9 mouse cellular contexts compared by ENCODE assay signal in genomic region chr7:63896276-63896967, GRCm38 (mm10). TPM values are rescaled to one million over a fixed set of nuclear protein-coding genes. Genes with fewer than 3 reads are reported as not detected.
A peak's percentile ranks its signal among the peaks of the same experiment; 100 is the strongest.
DNase-seq lines count a peak whose midpoint lies in the region; ATAC-seq and TF ChIP-seq lines count a peak whose summit lies in the region.
"Had no signal": no experiment of that assay in that cellular context is flagged by ENCODE, and none has a peak within 500 bp of the region (broad histone marks: within the 10 kb centered on the region; RNA-seq: fewer than 3 reads in every experiment).

No protein-coding gene starts in this region.

- no peaks in the 10 kb centered on the region for H3K9me3 ChIP-seq in erythroblast, embryonic 14.5 days (ENCODE audit: control insufficient read depth, low read length)
- no peaks in the 10 kb centered on the region for H3K9me3 ChIP-seq in CH12.LX (replicated peaks; ENCODE audit: low read length)
- no peaks in the 10 kb centered on the region for H3K9me3 ChIP-seq in forebrain, embryonic 10.5 days
- no peaks in the 10 kb centered on the region for H3K9me3 ChIP-seq in limb, embryonic 11.5 days (ENCODE audit: control insufficient read depth, low read length)
- no peaks in the 10 kb centered on the region for H3K9me3 ChIP-seq in stomach, embryonic 14.5 days (ENCODE audit: control insufficient read depth, low read depth, low read length)

- peak; percentile 5; the same call in 1 of the 2 replicates for TF ChIP-seq POLR2A in CH12.LX (IDR thresholded peaks at IDR 0.05; ENCODE audit: low read depth, low read length)

- ATAC-seq in erythroblast, adult 5-6 weeks (replicated peaks; ENCODE audit: low FRiP score, poor library complexity, severe bottlenecking) = no peak
- peak; percentile 60; the same call in 1 of the 2 replicates for ATAC-seq in limb, embryonic 11.5 days (ENCODE audit: insufficient number of reproducible peaks, low FRiP score, low TSS enrichment, low read depth)
- peak; percentile 23; the same call in 1 of the 2 replicates for ATAC-seq in stomach, embryonic 14.5 days (ENCODE audit: insufficient number of reproducible peaks, insufficient read depth, low FRiP score, low read depth)

- in situ Hi-C loops in CH12.LX (cut with MboI; ENCODE audit: low pct_ligation_motif_present, low pct_unique_long_range_greater_than_20kb, low sequenced_read_pairs) = no loop called here

- peak overlapping the region; percentile 15 for H3K9ac ChIP-seq in CH12.LX (ENCODE audit: insufficient read depth, low read depth)
- H3K9ac ChIP-seq in limb, embryonic 11.5 days (ENCODE audit: low read length) = peak overlapping the region; percentile 47
- no peak overlapping the region for H3K9ac ChIP-seq in stomach, embryonic 14.5 days (replicated peaks; ENCODE audit: low read depth, low read length)

- H3K4me1 ChIP-seq in erythroblast, embryonic 14.5 days (ENCODE audit: control insufficient read depth) = peaks cover 37% of the 10 kb centered on the region
- peaks cover 13 to 41% of the 10 kb centered on the region in 2 experiments for H3K4me1 ChIP-seq in CH12.LX (ENCODE audit: control insufficient read depth in 1 of 2, insufficient read depth in 2 of 2)
- H3K4me1 ChIP-seq in forebrain, embryonic 10.5 days = peaks cover 36% of the 10 kb centered on the region
- peaks cover 7% of the 10 kb centered on the region; the same call in 1 of the 2 replicates for H3K4me1 ChIP-seq in limb, embryonic 11.5 days (ENCODE audit: control insufficient read depth, insufficient read depth, low read length)
- peaks cover 15% of the 10 kb centered on the region for H3K4me1 ChIP-seq in stomach, embryonic 14.5 days (ENCODE audit: control insufficient read depth, insufficient read depth, low read length)

- H3K27me3 ChIP-seq in erythroblast, embryonic 14.5 days (ENCODE audit: control insufficient read depth) = peaks cover 28% of the 10 kb centered on the region
- H3K27me3 ChIP-seq in CH12.LX (replicated peaks) = no peaks in the 10 kb centered on the region
- peaks cover 4% of the 10 kb centered on the region; the same call in 1 of the 2 replicates for H3K27me3 ChIP-seq in forebrain, embryonic 10.5 days (ENCODE audit: poor library complexity, severe bottlenecking)
- no peaks in the 10 kb centered on the region for H3K27me3 ChIP-seq in limb, embryonic 11.5 days (ENCODE audit: control insufficient read depth, insufficient read depth, low read length)
- no peaks in the 10 kb centered on the region for H3K27me3 ChIP-seq in stomach, embryonic 14.5 days (ENCODE audit: control insufficient read depth, insufficient read depth, low read length)

- peak; percentile 32 for DNase-seq in CH12.LX (ENCODE audit: extremely low read depth)
- DNase-seq in forebrain, embryonic 10.5 days (ENCODE audit: extremely low spot score, low spot score) = no peak
- no peak for DNase-seq in limb, embryonic 11.5 days (ENCODE audit: low spot score)
- DNase-seq in embryo, embryonic 10.5 days (ENCODE audit: low spot score) = no peak
- DNase-seq in left cerebral cortex, adult 9 months (ENCODE audit: low spot score in 2 of 2) = no peak

- peak overlapping the region; percentile 53 for H3K4me2 ChIP-seq in CH12.LX (ENCODE audit: insufficient read depth, low read depth, poor library complexity, severe bottlenecking)
- peak overlapping the region; percentile 74 for H3K4me2 ChIP-seq in limb, embryonic 11.5 days (ENCODE audit: low read depth, severe bottlenecking)
- peak overlapping the region; percentile 52 for H3K4me2 ChIP-seq in stomach, embryonic 14.5 days (replicated peaks; ENCODE audit: low read depth, low read length)

- dilution Hi-C loops in CH12.LX (cut with MboI; ENCODE audit: extremely low pct_ligation_motif_present, extremely low pct_unique_long_range_greater_than_20kb, low sequenced_read_pairs) = no loop called here

- WGBS in forebrain, embryonic 10.5 days = 18% methylated on average over 17 of the region's 17 CpGs
- 20% methylated on average over 17 of the region's 17 CpGs for WGBS in limb, embryonic 11.5 days
- WGBS in stomach, embryonic 14.5 days = 17% methylated on average over 17 of the region's 17 CpGs

- H3K79me2 ChIP-seq in CH12.LX (replicated peaks; ENCODE audit: control insufficient read depth, extremely low read depth, insufficient read depth, poor library complexity, severe bottlenecking) = no peaks in the 10 kb centered on the region; the same call in none of the 2 replicates

- TF ChIP-seq CTCF in CH12.LX (conservative IDR thresholded peaks at IDR 0.05 in 1 of 2, IDR thresholded peaks at IDR 0.05 in 1 of 2; ENCODE audit: low read depth in 2 of 2, low read length in 2 of 2) = no peak

- TF ChIP-seq EP300 in CH12.LX (IDR thresholded peaks at IDR 0.05; ENCODE audit: low read length) = no peak

- H3K4me3 ChIP-seq in erythroblast, embryonic 14.5 days (replicated peaks) = peak overlapping the region; percentile 38
- peak overlapping the region; percentile 23 to 57 (median 52) for H3K4me3 ChIP-seq in CH12.LX (replicated peaks in 1 of 3; ENCODE audit: low read depth in 2 of 3, low read length in 2 of 3, poor library complexity in 1 of 3)
- H3K4me3 ChIP-seq in forebrain, embryonic 10.5 days = peak overlapping the region; percentile 48
- peak overlapping the region; percentile 20; the same call in 1 of the 2 replicates for H3K4me3 ChIP-seq in limb, embryonic 11.5 days (ENCODE audit: low read depth, low read length)
- peak overlapping the region; percentile 18 for H3K4me3 ChIP-seq in stomach, embryonic 14.5 days (ENCODE audit: low read depth, low read length)

- peak overlapping the region; percentile 74 for H3K27ac ChIP-seq in CH12.LX (ENCODE audit: insufficient read depth, low read depth)
- peak overlapping the region; percentile 81 for H3K27ac ChIP-seq in forebrain, embryonic 10.5 days
- no peak overlapping the region for H3K27ac ChIP-seq in limb, embryonic 11.5 days (replicated peaks; ENCODE audit: low read depth, low read length)
- peak overlapping the region; percentile 44; the same call in 1 of the 2 replicates for H3K27ac ChIP-seq in stomach, embryonic 14.5 days (ENCODE audit: low read length)

- H3K36me3 ChIP-seq in erythroblast, embryonic 14.5 days (ENCODE audit: control insufficient read depth) = peaks cover 9% of the 10 kb centered on the region
- H3K36me3 ChIP-seq in CH12.LX (replicated peaks in 1 of 2; ENCODE audit: control insufficient read depth in 1 of 2, insufficient read depth in 1 of 2, low read length in 1 of 2) = peaks cover 2 to 18% of the 10 kb centered on the region in 2 experiments
- H3K36me3 ChIP-seq in forebrain, embryonic 10.5 days (replicated peaks) = peaks cover 3% of the 10 kb centered on the region
- H3K36me3 ChIP-seq in limb, embryonic 11.5 days (ENCODE audit: control insufficient read depth, insufficient read depth, low read length) = no peaks in the 10 kb centered on the region
- H3K36me3 ChIP-seq in stomach, embryonic 14.5 days (ENCODE audit: control insufficient read depth, insufficient read depth, low read length) = no peaks in the 10 kb centered on the region

- no peak for TF ChIP-seq RAD21 in CH12.LX (IDR thresholded peaks at IDR 0.05; ENCODE audit: low read depth, low read length)

TF ChIP-seq in CH12.LX, 34 proteins besides CTCF, POLR2A, EP300 and RAD21:
- TF ChIP-seq CHD2 (IDR thresholded peaks at IDR 0.05; ENCODE audit: low read length) = peak; percentile 29; the same call in 1 of the 2 replicates
- TF ChIP-seq MAZ (IDR thresholded peaks at IDR 0.05; ENCODE audit: low read depth, low read length) = peak; percentile 38; the same call in 1 of the 2 replicates
- 0 out of 2 replicates have a peak, but pooled peaks have one; percentile 27 for TF ChIP-seq TBP (conservative IDR thresholded peaks at IDR 0.05; ENCODE audit: low read depth, low read length)
- no peak for TF ChIP-seq ZC3H11A (IDR thresholded peaks at IDR 0.05; ENCODE audit: low read depth, low read length)

RNA-seq across cellular contexts. Expression of gene E030018B13Rik, which starts 20.2 kb away (rescaled TPM):
- polyA plus RNA-seq in erythroblast, embryonic 14.5 days (2012) = not detected in 2 replicates
- not detected in 2 replicates for total RNA-seq in erythroblast, adult 5-6 weeks (2015; ENCODE audit: low replicate concordance)
- not detected in 2 replicates for total RNA-seq in erythroblast, adult 5-6 weeks (2017; ENCODE audit: low replicate concordance)
- total RNA-seq in CH12.LX (2012; rRNA removed) (not detected in 2 replicates), CH12.LX (2014; rRNA removed) (not detected in 2 replicates)
- not detected in 2 replicates for polyA plus RNA-seq in CH12.LX (2012; ENCODE audit: insufficient read length, low read depth)
- polyA plus RNA-seq in forebrain, embryonic 10.5 days (2016; fragmentation: Nextera tagmentation; extraction: Ambion mirVana) = 0.21 TPM in 1 of 2 replicates, not detected in the other
- not detected in 2 replicates for polyA plus RNA-seq in limb, embryonic 11.5 days (2014; fragmentation: Nextera tagmentation; extraction: Ambion mirVana)
- 0.25 and 0.34 TPM in 2 replicates for polyA plus RNA-seq in stomach, embryonic 14.5 days (2014; fragmentation: Nextera tagmentation; extraction: Ambion mirVana)
- total RNA-seq: heart, postnatal 36 days had no signal

RNA-seq across cellular contexts. Expression of gene Klf13, which starts 42.3 kb away (rescaled TPM):
- polyA plus RNA-seq in erythroblast, embryonic 14.5 days (2012) = 8.8 and 11.3 TPM in 2 replicates
- 29.4 and 32.6 TPM in 2 replicates for total RNA-seq in erythroblast, adult 5-6 weeks (2015; ENCODE audit: low replicate concordance)
- 16.7 and 36.9 TPM in 2 replicates for total RNA-seq in erythroblast, adult 5-6 weeks (2017; ENCODE audit: low replicate concordance)
- total RNA-seq in CH12.LX (2012; rRNA removed) = 5.7 and 9.7 TPM in 2 replicates
- 1.2 and 1.7 TPM in 2 replicates for total RNA-seq in CH12.LX (2014; rRNA removed)
- 3.7 TPM in 2 replicates for polyA plus RNA-seq in CH12.LX (2012; ENCODE audit: insufficient read length, low read depth)
- 23.1 and 23.8 TPM in 2 replicates for polyA plus RNA-seq in forebrain, embryonic 10.5 days (2016; fragmentation: Nextera tagmentation; extraction: Ambion mirVana)
- 18.3 and 18.8 TPM in 2 replicates for polyA plus RNA-seq in limb, embryonic 11.5 days (2014; fragmentation: Nextera tagmentation; extraction: Ambion mirVana)
- polyA plus RNA-seq in stomach, embryonic 14.5 days (2014; fragmentation: Nextera tagmentation; extraction: Ambion mirVana) = 35.5 and 38.5 TPM in 2 replicates
